ENCODE assay signal across 20 mouse cellular contexts in the genomic region with DNA sequence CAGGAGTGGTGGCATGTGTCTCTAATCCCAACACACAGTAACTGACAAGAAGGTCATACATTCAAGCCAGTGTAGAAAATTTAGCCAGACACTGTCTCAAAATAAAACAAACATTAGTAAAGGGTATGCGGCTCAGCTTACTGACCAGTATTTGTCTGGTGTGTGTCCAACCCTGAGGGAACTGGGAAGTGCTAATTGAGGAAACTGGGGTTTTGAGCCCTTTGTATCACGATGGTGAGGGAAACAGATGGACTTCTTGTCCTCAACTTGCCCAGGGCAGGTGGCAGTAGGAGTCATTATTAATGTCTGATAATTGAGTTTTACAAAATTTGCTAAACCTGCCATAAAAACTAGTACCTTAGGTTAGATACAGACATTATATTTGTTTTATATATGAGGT. TPM values are rescaled to one million over a fixed set of nuclear protein-coding genes. Genes with fewer than 3 reads are reported as not detected.
A peak's percentile ranks its signal among the peaks of the same experiment; 100 is the strongest.
DNase-seq lines count a peak whose midpoint lies in the region; ATAC-seq and TF ChIP-seq lines count a peak whose summit lies in the region.
"Had no signal": no experiment of that assay in that cellular context is flagged by ENCODE, and none has a peak within 500 bp of the region (broad histone marks: within the 10 kb centered on the region; RNA-seq: fewer than 3 reads in every experiment).

No protein-coding gene starts in this region.

- H3K4me1 ChIP-seq in heart, adult 2 months (ENCODE audit: control insufficient read depth, insufficient read depth, low read length), result peaks cover 28% of the 10 kb centered on the region
- H3K4me1 ChIP-seq in liver, postnatal 0 days (ENCODE audit: insufficient read depth), result peaks cover 46% of the 10 kb centered on the region
- no peaks in the 10 kb centered on the region for H3K4me1 ChIP-seq in forebrain, postnatal 0 days (ENCODE audit: insufficient read depth)

- TF ChIP-seq CTCF in heart, adult 2 months (IDR thresholded peaks at IDR 0.05), result no peak
- TF ChIP-seq CTCF in liver, postnatal 0 days (IDR thresholded peaks at IDR 0.05; ENCODE audit: low read depth), result no peak
- TF ChIP-seq CTCF in forebrain, postnatal 0 days (IDR thresholded peaks at IDR 0.05; ENCODE audit: low read depth), result no peak

- peaks cover 23% of the 10 kb centered on the region for H3K36me3 ChIP-seq in heart, adult 2 months (ENCODE audit: control insufficient read depth, insufficient read depth, low read length)
- H3K36me3 ChIP-seq in liver, postnatal 0 days (replicated peaks; ENCODE audit: insufficient read depth, low read length), result peaks cover 7% of the 10 kb centered on the region
- no peaks in the 10 kb centered on the region for H3K36me3 ChIP-seq in macrophage (ENCODE audit: inconsistent target)
- H3K36me3 ChIP-seq in forebrain, postnatal 0 days (ENCODE audit: insufficient read depth), result peaks cover 4% of the 10 kb centered on the region; the same call in 1 of the 2 replicates

- WGBS in heart, adult 2 months, result 1% methylated on average over 2 of the region's 2 CpGs
- 16% methylated on average over 2 of the region's 2 CpGs for WGBS in liver, postnatal 0 days (ENCODE audit: insufficient replicate concordance)
- 6% methylated on average over 2 of the region's 2 CpGs for WGBS in macrophage (ENCODE audit: missing documents)
- 51% methylated on average over 2 of the region's 2 CpGs for WGBS in forebrain, postnatal 0 days

- no peaks in the 10 kb centered on the region for H3K9me3 ChIP-seq in liver, postnatal 0 days (ENCODE audit: low read length)
- no peaks in the 10 kb centered on the region for H3K9me3 ChIP-seq in forebrain, postnatal 0 days (ENCODE audit: low read length)
- H3K9me3 ChIP-seq: forebrain, embryonic 10.5 days; heart, embryonic 13.5 days; liver, embryonic 13.5 days; neural tube, embryonic 13.5 days had no signal

- peaks cover 17% of the 10 kb centered on the region for H3K79me2 ChIP-seq in heart, adult 2 months (replicated peaks; ENCODE audit: control insufficient read depth, insufficient read depth, low read length)
- H3K79me2 ChIP-seq in macrophage (ENCODE audit: inconsistent target), result peaks cover 98% of the 10 kb centered on the region

- no peak for DNase-seq in heart, adult 2 months
- DNase-seq in heart, adult 8-10 months (ENCODE audit: low spot score), result no peak
- no peak for DNase-seq in liver, postnatal 0 days
- no peak for DNase-seq in liver
- no peak for DNase-seq in forebrain, postnatal 0 days
- DNase-seq in thymus, postnatal 14 days, result no peak
- DNase-seq: adrenal gland, postnatal 25 days; cerebellum, postnatal 36 days; gastrocnemius, postnatal 25 days; left cerebral cortex, postnatal 4 days; liver, embryonic 13.5 days; lung, postnatal 10 days; thymus, postnatal 25 days had no signal

- H3K9ac ChIP-seq in heart, adult 2 months (ENCODE audit: low read depth, low read length), result no peak overlapping the region
- H3K9ac ChIP-seq in liver, postnatal 0 days (replicated peaks), result no peak overlapping the region; the same call in 1 of the 2 replicates
- no peak overlapping the region for H3K9ac ChIP-seq in forebrain, postnatal 0 days
- H3K9ac ChIP-seq: heart, embryonic 13.5 days; hindbrain, embryonic 14.5 days; neural tube, embryonic 13.5 days had no signal

- no peak for TF ChIP-seq POLR2A in heart, adult 2 months (IDR thresholded peaks at IDR 0.05; ENCODE audit: insufficient read depth, low read depth, low read length)

- TF ChIP-seq EP300 in heart, adult 2 months (IDR thresholded peaks at IDR 0.05; ENCODE audit: insufficient read depth, low read depth, low read length), result no peak
- no peak for TF ChIP-seq EP300 in liver, postnatal 0 days (IDR thresholded peaks at IDR 0.05; ENCODE audit: low read depth)

- no peak for ATAC-seq in liver, postnatal 0 days
- no peak for ATAC-seq in forebrain, postnatal 0 days

- peak overlapping the region; percentile 36; the same call in 1 of the 2 replicates for H3K27ac ChIP-seq in heart, adult 2 months
- H3K27ac ChIP-seq in liver, postnatal 0 days (ENCODE audit: low read depth), result peak overlapping the region; percentile 71
- peak overlapping the region; percentile 85 for H3K27ac ChIP-seq in macrophage
- no peak overlapping the region for H3K27ac ChIP-seq in forebrain, postnatal 0 days (ENCODE audit: low read depth, low read length)
- H3K27ac ChIP-seq: forebrain, embryonic 10.5 days; hindbrain, embryonic 14.5 days; kidney, postnatal 0 days; liver, embryonic 13.5 days; neural tube, embryonic 13.5 days had no signal

- H3K27me3 ChIP-seq in heart, adult 2 months (ENCODE audit: control insufficient read depth, insufficient read depth, low read length), result no peaks in the 10 kb centered on the region
- no peaks in the 10 kb centered on the region for H3K27me3 ChIP-seq in liver, postnatal 0 days (ENCODE audit: insufficient read depth, low read length)
- H3K27me3 ChIP-seq in forebrain, postnatal 0 days (ENCODE audit: insufficient read depth, low read length), result no peaks in the 10 kb centered on the region
- H3K27me3 ChIP-seq: heart, embryonic 13.5 days; liver, embryonic 13.5 days; neural tube, embryonic 13.5 days had no signal

- H3K4me3 ChIP-seq in heart, adult 2 months, result no peak overlapping the region
- H3K4me3 ChIP-seq in liver, postnatal 0 days (ENCODE audit: low read depth, low read length), result no peak overlapping the region
- no peak overlapping the region for H3K4me3 ChIP-seq in macrophage (ENCODE audit: inconsistent target)
- no peak overlapping the region for H3K4me3 ChIP-seq in forebrain, postnatal 0 days (ENCODE audit: low read depth, low read length)
- H3K4me3 ChIP-seq: forebrain, embryonic 10.5 days; heart, embryonic 13.5 days; liver, embryonic 13.5 days; neural tube, embryonic 13.5 days had no signal

- no peak overlapping the region; the same call in 1 of the 2 replicates for H3K4me2 ChIP-seq in liver, postnatal 0 days (ENCODE audit: low read depth, low read length)
- H3K4me2 ChIP-seq in forebrain, postnatal 0 days (ENCODE audit: low read depth), result no peak overlapping the region
- H3K4me2 ChIP-seq: heart, embryonic 13.5 days; hindbrain, embryonic 14.5 days; liver, embryonic 13.5 days; midbrain, embryonic 11.5 days; neural tube, embryonic 13.5 days had no signal

- intact Hi-C loops in heart, adult 2 months (cut with DNase I), result no loop called here

RNA-seq across cellular contexts. Expression of a gene that starts 16.9 kb away (rescaled TPM):
- under 1 TPM in 1 of 2 experiments, not detected in 1; 0.52 TPM for total RNA-seq in heart, adult 2 months (2021)
- polyA plus RNA-seq in heart, adult 2 months (2012; rRNA removed), result 0.27 TPM in 1 of 2 replicates, not detected in the other
- total RNA-seq in heart, adult 8-10 months (2022), result 1 to 10 TPM in 2 of 4 experiments, under 1 TPM in 1, not detected in 1; 0.46 to 1.5 (median 1.1) TPM
- polyA plus RNA-seq in liver, postnatal 0 days (2015; fragmentation: Nextera tagmentation; extraction: Ambion mirVana), result 0.80 and 1.1 TPM in 2 replicates
- total RNA-seq in macrophage (2018; cell fraction: chromatin; rRNA removed), result 10 to 100 TPM in 25 of 26 experiments, 1 to 10 TPM in 1; 9.8 to 54.7 (median 22.9) TPM
- total RNA-seq in macrophage (2018; cell fraction: cytosol; rRNA removed), result 1 to 10 TPM in 6 of 26 experiments, under 1 TPM in 6, not detected in 14; 0.14 to 2.6 (median 1.0) TPM
- total RNA-seq in macrophage (2018; cell fraction: nucleus; rRNA removed), result 10 to 100 TPM in 18 of 26 experiments, 1 to 10 TPM in 8; 3.2 to 41.5 (median 15.6) TPM
- 0.93 to 1.7 TPM (median 0.96 TPM) in 3 replicates for polyA plus RNA-seq in macrophage (2018)
- total RNA-seq in forebrain, postnatal 0 days (2014; rRNA removed), result 1.2 and 5.6 TPM in 2 replicates
- polyA plus RNA-seq in forebrain, postnatal 0 days (2015; fragmentation: Nextera tagmentation; extraction: Ambion mirVana), result 1.7 TPM in 1 of 2 replicates, not detected in the other

RNA-seq across cellular contexts. Expression of a gene that starts 17.9 kb away (rescaled TPM):
- total RNA-seq in heart, adult 2 months (2021), result 10 to 100 TPM; 50.1 to 52.8 TPM
- polyA plus RNA-seq in heart, adult 2 months (2012; rRNA removed), result 51.3 and 95.3 TPM in 2 replicates
- 10 to 100 TPM; 48.9 to 61.5 (median 52.0) TPM for total RNA-seq in heart, adult 8-10 months (2022)
- 23.6 and 24.5 TPM in 2 replicates for polyA plus RNA-seq in liver, postnatal 0 days (2015; fragmentation: Nextera tagmentation; extraction: Ambion mirVana)
- 100 to 1,000 TPM in 24 of 26 experiments, 10 to 100 TPM in 2; 72.8 to 323 (median 169) TPM for total RNA-seq in macrophage (2018; cell fraction: chromatin; rRNA removed)
- 100 to 1,000 TPM in 8 of 26 experiments, 10 to 100 TPM in 18; 72.7 to 112 (median 94.7) TPM for total RNA-seq in macrophage (2018; cell fraction: cytosol; rRNA removed)
- total RNA-seq in macrophage (2018; cell fraction: nucleus; rRNA removed), result 100 to 1,000 TPM in 21 of 26 experiments, 10 to 100 TPM in 5; 70.1 to 212 (median 141) TPM
- 62.0 to 93.5 TPM (median 63.5 TPM) in 3 replicates for polyA plus RNA-seq in macrophage (2018)
- 28.7 and 33.5 TPM in 2 replicates for total RNA-seq in forebrain, postnatal 0 days (2014; rRNA removed)
- polyA plus RNA-seq in forebrain, postnatal 0 days (2015; fragmentation: Nextera tagmentation; extraction: Ambion mirVana), result 16.6 and 20.4 TPM in 2 replicates

RNA-seq across cellular contexts. Expression of a gene that starts 19.0 kb away (rescaled TPM):
- total RNA-seq in heart, adult 2 months (2021), result under 1 TPM; 0.26 to 0.70 TPM
- 0.73 and 1.3 TPM in 2 replicates for polyA plus RNA-seq in heart, adult 2 months (2012; rRNA removed)
- under 1 TPM in 2 of 4 experiments, not detected in 2; 0.37 to 0.65 TPM for total RNA-seq in heart, adult 8-10 months (2022)
- 0.32 and 0.51 TPM in 2 replicates for polyA plus RNA-seq in liver, postnatal 0 days (2015; fragmentation: Nextera tagmentation; extraction: Ambion mirVana)
- 1 to 10 TPM in 10 of 26 experiments, under 1 TPM in 9, not detected in 7; 0.27 to 2.9 (median 1.0) TPM for total RNA-seq in macrophage (2018; cell fraction: chromatin; rRNA removed)
- under 1 TPM in 2 of 26 experiments, not detected in 24; 0.13 to 0.29 TPM for total RNA-seq in macrophage (2018; cell fraction: cytosol; rRNA removed)
- total RNA-seq in macrophage (2018; cell fraction: nucleus; rRNA removed), result under 1 TPM in 10 of 26 experiments, not detected in 16; 0.17 to 0.91 (median 0.68) TPM
- not detected in 3 replicates for polyA plus RNA-seq in macrophage (2018)
- total RNA-seq in forebrain, postnatal 0 days (2014; rRNA removed), result 2.0 and 3.3 TPM in 2 replicates
- polyA plus RNA-seq in forebrain, postnatal 0 days (2015; fragmentation: Nextera tagmentation; extraction: Ambion mirVana), result 1.3 and 1.8 TPM in 2 replicates
